Mouse (Mus musculus) liver, adult 2 months (tissue): Measurements from ENCODE around the gene Mthfd2l.

ENCODE experiments used
- CTCF ChIP-seq: fragments of 200-500 bp; IDR thresholded peaks from 2 replicates; pipeline ENCODE4 v1.5.1; 2011; ENCODE audit warnings: low read depth, low read length, control low read depth
- POLR2A ChIP-seq: fragments of 200-500 bp; IDR thresholded peaks from 2 replicates; pipeline ENCODE4 v1.6.1; 2011; ENCODE audit warnings: low read length, control low read depth; ENCODE audit not compliant: insufficient read depth; ENCODE audit errors: extremely low read depth

GRCm38 (mm10) chr5:90949499-90949898 lies 18.6 kb downstream of the Mthfd2l start:
- no peak for TF ChIP-seq CTCF
- no peak for TF ChIP-seq POLR2A
